Mouse (Mus musculus) CD4-positive, CD25-positive, alpha-beta regulatory T cell, adult 2 months (primary cell): ENCODE results near the gene Cep128.

Experiments
- DNase-seq: peaks from one replicate; pipeline ENCODE4 v3.0.0-alpha.2; 2012; ENCODE audit warnings: low read depth, low spot score

Gene Cep128

GRCm38 (mm10) chr12:91183304-91183855 is 200.8 kb downstream of the Cep128 start:
- DNase-seq = peak; percentile 79

- no peak for DNase-seq
Observed at GRCm38 (mm10) chr12:91176808-91177526, 207.2 kb downstream of the Cep128 start.

- no peak for DNase-seq
Observed at GRCm38 (mm10) chr12:91171613-91172012, 212.6 kb downstream of the Cep128 start.

GRCm38 (mm10) chr12:91161015-91161730 is 223.0 kb downstream of the Cep128 start:
- no peak for DNase-seq

- no peak for DNase-seq
Observed at GRCm38 (mm10) chr12:91158481-91158880, 225.7 kb downstream of the Cep128 start.

- no peak for DNase-seq
Observed at GRCm38 (mm10) chr12:91154052-91154451, 230.2 kb downstream of the Cep128 start.

- DNase-seq = no peak
Observed at GRCm38 (mm10) chr12:91149152-91149551, 235.1 kb downstream of the Cep128 start.

- DNase-seq = no peak
Observed at GRCm38 (mm10) chr12:91134740-91135517, 249.3 kb downstream of the Cep128 start.

- no peak for DNase-seq
Observed at GRCm38 (mm10) chr12:91115054-91115453, 269.2 kb downstream of the Cep128 start.

GRCm38 (mm10) chr12:91103316-91103715 is 280.9 kb downstream of the Cep128 start:
- no peak for DNase-seq

GRCm38 (mm10) chr12:91097869-91098268 is 286.3 kb downstream of the Cep128 start:
- DNase-seq = no peak

- no peak for DNase-seq
Observed at GRCm38 (mm10) chr12:91096197-91096596, 288.0 kb downstream of the Cep128 start.

- DNase-seq = peak; percentile 5
Observed at GRCm38 (mm10) chr12:91088271-91088670, 295.9 kb downstream of the Cep128 start.

- DNase-seq = no peak
Observed at GRCm38 (mm10) chr12:91085967-91086366, 298.2 kb downstream of the Cep128 start.

- DNase-seq = no peak
Observed at GRCm38 (mm10) chr12:91075600-91075999, 308.6 kb downstream of the Cep128 start.

- DNase-seq = no peak
Observed at GRCm38 (mm10) chr12:91070551-91071045, 313.6 kb downstream of the Cep128 start.

GRCm38 (mm10) chr12:91067083-91067441 is 317.1 kb downstream of the Cep128 start:
- DNase-seq = no peak

- DNase-seq = no peak
Observed at GRCm38 (mm10) chr12:91066286-91067082, 317.7 kb downstream of the Cep128 start.

- DNase-seq = peak; percentile 64
Observed at GRCm38 (mm10) chr12:91065423-91065822, 318.8 kb downstream of the Cep128 start.

- no peak for DNase-seq
Observed at GRCm38 (mm10) chr12:91064368-91064999, 319.7 kb downstream of the Cep128 start.
